Mouse (Mus musculus): ENCODE results near the gene Gm9837.
A peak's percentile ranks its signal among the peaks of the same experiment; 100 is the strongest.

Gene Gm9837

GRCm38 (mm10) chr11:53489007-53489406 is 18.7 kb upstream of the Gm9837 start:
- no peak for DNase-seq (ENCODE audit: extremely low read depth, insufficient read length, low spot score)

GRCm38 (mm10) chr11:53486822-53487594 is 16.7 kb upstream of the Gm9837 start:
- DNase-seq (ENCODE audit: extremely low read depth, insufficient read length, low spot score) = no peak

- DNase-seq (ENCODE audit: extremely low read depth, insufficient read length, low spot score) = no peak
Observed at GRCm38 (mm10) chr11:53486351-53486750, 16.1 kb upstream of the Gm9837 start.

- DNase-seq (ENCODE audit: extremely low read depth, insufficient read length, low spot score) = no peak
Observed at GRCm38 (mm10) chr11:53485719-53486118, 15.4 kb upstream of the Gm9837 start.

GRCm38 (mm10) chr11:53483159-53483891 is 13.0 kb upstream of the Gm9837 start:
- peak; percentile 31 for DNase-seq (ENCODE audit: extremely low read depth, insufficient read length, low spot score)

- no peak for DNase-seq (ENCODE audit: extremely low read depth, insufficient read length, low spot score)
Observed at GRCm38 (mm10) chr11:53481088-53481730, 10.9 kb upstream of the Gm9837 start.

- DNase-seq (ENCODE audit: extremely low read depth, insufficient read length, low spot score) = no peak
Observed at GRCm38 (mm10) chr11:53479783-53480301, 9.6 kb upstream of the Gm9837 start, which contains the start of the genes Gm9945 and Sowaha. TSS of gene Gm9945 (plus strand) at chr11:53480166. TSS of gene Sowaha (minus strand) at chr11:53480274.

- DNase-seq (ENCODE audit: extremely low read depth, insufficient read length, low spot score) = no peak
Observed at GRCm38 (mm10) chr11:53479171-53479782, 9.0 kb upstream of the Gm9837 start.

- DNase-seq (ENCODE audit: extremely low read depth, insufficient read length, low spot score) = no peak
Observed at GRCm38 (mm10) chr11:53478383-53479170, 8.3 kb upstream of the Gm9837 start.

- no peak for DNase-seq (ENCODE audit: extremely low read depth, insufficient read length, low spot score)
Observed at GRCm38 (mm10) chr11:53477833-53478232, 7.6 kb upstream of the Gm9837 start.

GRCm38 (mm10) chr11:53475620-53476019 is 5.3 kb upstream of the Gm9837 start:
- no peak for DNase-seq (ENCODE audit: extremely low read depth, insufficient read length, low spot score)

GRCm38 (mm10) chr11:53472709-53473108 is 2.4 kb upstream of the Gm9837 start:
- DNase-seq (ENCODE audit: extremely low read depth, insufficient read length, low spot score) = no peak

GRCm38 (mm10) chr11:53469294-53469967 is 848 bp downstream of the Gm9837 start:
- no peak for DNase-seq (ENCODE audit: extremely low read depth, insufficient read length, low spot score)

GRCm38 (mm10) chr11:53466231-53466971 is 3.9 kb downstream of the Gm9837 start:
- no peak for DNase-seq (ENCODE audit: extremely low read depth, insufficient read length, low spot score)

- no peak for DNase-seq (ENCODE audit: extremely low read depth, insufficient read length, low spot score)
Observed at GRCm38 (mm10) chr11:53463551-53464424, 6.5 kb downstream of the Gm9837 start.

- no peak for DNase-seq (ENCODE audit: extremely low read depth, insufficient read length, low spot score)
Observed at GRCm38 (mm10) chr11:53461727-53462126, 8.6 kb downstream of the Gm9837 start.

- peak; percentile 63 for DNase-seq (ENCODE audit: extremely low read depth, insufficient read length, low spot score)
Observed at GRCm38 (mm10) chr11:53460192-53460591, 10.1 kb downstream of the Gm9837 start.

GRCm38 (mm10) chr11:53458996-53459395 is 11.3 kb downstream of the Gm9837 start:
- DNase-seq (ENCODE audit: extremely low read depth, insufficient read length, low spot score) = no peak

Data from 3134 (cell line).